Mouse (Mus musculus): ENCODE data around the gene Fyb2. TPM values are rescaled to one million over a fixed set of nuclear protein-coding genes. Genes with fewer than 3 reads are reported as not detected.

Gene Fyb2
- polyA plus RNA-seq, 1 experiment from 2014 or later = 0.29 TPM

- Histone ChIP-seq H3K27ac (replicated peaks; ENCODE audit: low read depth, low read length) (no peak overlapping the region), H3K27me3 (ENCODE audit: control insufficient read depth, insufficient read depth, low read length) (no peaks in the 10 kb centered on the region), H3K4me2 (ENCODE audit: low read depth, low read length) (no peak overlapping the region), H3K4me1 (ENCODE audit: control insufficient read depth, insufficient read depth, low read length) (no peaks in the 10 kb centered on the region), H3K4me3 (ENCODE audit: low read depth, low read length) (no peak overlapping the region), H3K9me3 (replicated peaks; ENCODE audit: control insufficient read depth, low read length) (no peaks in the 10 kb centered on the region), H3K36me3 (replicated peaks; ENCODE audit: control insufficient read depth, insufficient read depth, low read depth, low read length) (no peaks in the 10 kb centered on the region), H3K9ac (replicated peaks; ENCODE audit: low read length) (no peak overlapping the region)
- DNase-seq (ENCODE audit: low spot score) = no peak
- no peak for ATAC-seq (replicated peaks; ENCODE audit: insufficient number of reproducible peaks, low FRiP score, low TSS enrichment, low read depth)
- 86% methylated on average over 7 of the region's 7 CpGs for WGBS
Measured at GRCm38 (mm10) chr4:104891708-104892107, 21.5 kb upstream of the Fyb2 start.

GRCm38 (mm10) chr4:104893588-104893987 lies 19.7 kb upstream of the Fyb2 start:
- ATAC-seq (replicated peaks; ENCODE audit: insufficient number of reproducible peaks, low FRiP score, low TSS enrichment, low read depth) = no peak
- no peak for DNase-seq (ENCODE audit: low spot score)
- 81% methylated on average over 5 of the region's 5 CpGs for WGBS
- Histone ChIP-seq H3K9ac (replicated peaks; ENCODE audit: low read length) (no peak overlapping the region), H3K36me3 (replicated peaks; ENCODE audit: control insufficient read depth, insufficient read depth, low read depth, low read length) (no peaks in the 10 kb centered on the region), H3K9me3 (replicated peaks; ENCODE audit: control insufficient read depth, low read length) (no peaks in the 10 kb centered on the region), H3K27ac (replicated peaks; ENCODE audit: low read depth, low read length) (no peak overlapping the region), H3K4me1 (ENCODE audit: control insufficient read depth, insufficient read depth, low read length) (no peaks in the 10 kb centered on the region), H3K27me3 (ENCODE audit: control insufficient read depth, insufficient read depth, low read length) (no peaks in the 10 kb centered on the region), H3K4me3 (ENCODE audit: low read depth, low read length) (no peak overlapping the region), H3K4me2 (ENCODE audit: low read depth, low read length) (no peak overlapping the region)

GRCm38 (mm10) chr4:104894004-104894734 lies 19.1 kb upstream of the Fyb2 start:
- no peaks in the 10 kb centered on the region for H3K4me1 ChIP-seq (ENCODE audit: control insufficient read depth, insufficient read depth, low read length)
- H3K4me2 ChIP-seq (ENCODE audit: low read depth, low read length) = no peak overlapping the region
- ATAC-seq (replicated peaks; ENCODE audit: insufficient number of reproducible peaks, low FRiP score, low TSS enrichment, low read depth) = no peak
- no peak overlapping the region for H3K27ac ChIP-seq (replicated peaks; ENCODE audit: low read depth, low read length)
- no peaks in the 10 kb centered on the region for H3K36me3 ChIP-seq (replicated peaks; ENCODE audit: control insufficient read depth, insufficient read depth, low read depth, low read length)
- peak; percentile 79 for DNase-seq (ENCODE audit: low spot score)
- H3K9ac ChIP-seq (replicated peaks; ENCODE audit: low read length) = no peak overlapping the region
- 58% methylated on average over 13 of the region's 13 CpGs for WGBS
- no peaks in the 10 kb centered on the region for H3K9me3 ChIP-seq (replicated peaks; ENCODE audit: control insufficient read depth, low read length)
- H3K4me3 ChIP-seq (ENCODE audit: low read depth, low read length) = no peak overlapping the region
- H3K27me3 ChIP-seq (ENCODE audit: control insufficient read depth, insufficient read depth, low read length) = no peaks in the 10 kb centered on the region

GRCm38 (mm10) chr4:104902836-104903235 lies 10.4 kb upstream of the Fyb2 start:
- Histone ChIP-seq H3K27ac (replicated peaks; ENCODE audit: low read depth, low read length) (no peak overlapping the region), H3K36me3 (replicated peaks; ENCODE audit: control insufficient read depth, insufficient read depth, low read depth, low read length) (no peaks in the 10 kb centered on the region), H3K4me2 (ENCODE audit: low read depth, low read length) (no peak overlapping the region), H3K27me3 (ENCODE audit: control insufficient read depth, insufficient read depth, low read length) (no peaks in the 10 kb centered on the region), H3K9ac (replicated peaks; ENCODE audit: low read length) (no peak overlapping the region), H3K4me1 (ENCODE audit: control insufficient read depth, insufficient read depth, low read length) (no peaks in the 10 kb centered on the region), H3K9me3 (replicated peaks; ENCODE audit: control insufficient read depth, low read length) (no peaks in the 10 kb centered on the region), H3K4me3 (ENCODE audit: low read depth, low read length) (no peak overlapping the region)
- no peak for ATAC-seq (replicated peaks; ENCODE audit: insufficient number of reproducible peaks, low FRiP score, low TSS enrichment, low read depth)
- no peak for DNase-seq (ENCODE audit: low spot score)
- WGBS = 85% methylated on average over 2 of the region's 2 CpGs

GRCm38 (mm10) chr4:104905049-104905448 lies 8.2 kb upstream of the Fyb2 start:
- H3K9me3 ChIP-seq (replicated peaks; ENCODE audit: control insufficient read depth, low read length) = no peaks in the 10 kb centered on the region

GRCm38 (mm10) chr4:104911685-104912084 lies 1.6 kb upstream of the Fyb2 start:
- no peaks in the 10 kb centered on the region for H3K9me3 ChIP-seq (replicated peaks; ENCODE audit: control insufficient read depth, low read length)
- no peak overlapping the region for H3K4me2 ChIP-seq (ENCODE audit: low read depth, low read length)
- no peaks in the 10 kb centered on the region for H3K36me3 ChIP-seq (replicated peaks; ENCODE audit: control insufficient read depth, insufficient read depth, low read depth, low read length)
- peaks cover 10% of the 10 kb centered on the region; the same call in 1 of the 2 replicates for H3K27me3 ChIP-seq (ENCODE audit: control insufficient read depth, insufficient read depth, low read length)
- H3K4me3 ChIP-seq (ENCODE audit: low read depth, low read length) = no peak overlapping the region
- peak; percentile 80 for DNase-seq (ENCODE audit: low spot score)
- peaks cover 5% of the 10 kb centered on the region for H3K4me1 ChIP-seq (ENCODE audit: control insufficient read depth, insufficient read depth, low read length)
- H3K9ac ChIP-seq (replicated peaks; ENCODE audit: low read length) = no peak overlapping the region
- ATAC-seq (replicated peaks; ENCODE audit: insufficient number of reproducible peaks, low FRiP score, low TSS enrichment, low read depth) = peak; percentile 51; the same call in 1 of the 2 replicates
- no peak overlapping the region for H3K27ac ChIP-seq (replicated peaks; ENCODE audit: low read depth, low read length)
- 28% methylated on average over 7 of the region's 7 CpGs for WGBS

More at GRCm38 (mm10) chr4:104905049-104905448, 8.2 kb upstream of the Fyb2 start:
- Histone ChIP-seq H3K9ac (replicated peaks; ENCODE audit: low read length) (no peak overlapping the region), H3K27ac (replicated peaks; ENCODE audit: low read depth, low read length) (no peak overlapping the region), H3K4me2 (ENCODE audit: low read depth, low read length) (no peak overlapping the region), H3K4me3 (ENCODE audit: low read depth, low read length) (no peak overlapping the region), H3K4me1 (ENCODE audit: control insufficient read depth, insufficient read depth, low read length) (no peaks in the 10 kb centered on the region), H3K36me3 (replicated peaks; ENCODE audit: control insufficient read depth, insufficient read depth, low read depth, low read length) (no peaks in the 10 kb centered on the region), H3K27me3 (ENCODE audit: control insufficient read depth, insufficient read depth, low read length) (no peaks in the 10 kb centered on the region)
- DNase-seq (ENCODE audit: low spot score) (no peak), ATAC-seq (replicated peaks; ENCODE audit: insufficient number of reproducible peaks, low FRiP score, low TSS enrichment, low read depth) (no peak)
- 87% methylated on average over 6 of the region's 6 CpGs for WGBS

GRCm38 (mm10) chr4:104914711-104915247 lies 1.5 kb downstream of the Fyb2 start:
- Histone ChIP-seq H3K36me3 (replicated peaks; ENCODE audit: control insufficient read depth, insufficient read depth, low read depth, low read length) (no peaks in the 10 kb centered on the region), H3K4me1 (ENCODE audit: control insufficient read depth, insufficient read depth, low read length) (peaks cover 5% of the 10 kb centered on the region), H3K9ac (replicated peaks; ENCODE audit: low read length) (no peak overlapping the region), H3K4me3 (ENCODE audit: low read depth, low read length) (no peak overlapping the region), H3K27me3 (ENCODE audit: control insufficient read depth, insufficient read depth, low read length) (peaks cover 10% of the 10 kb centered on the region; the same call in 1 of the 2 replicates), H3K4me2 (ENCODE audit: low read depth, low read length) (no peak overlapping the region), H3K9me3 (replicated peaks; ENCODE audit: control insufficient read depth, low read length) (no peaks in the 10 kb centered on the region), H3K27ac (replicated peaks; ENCODE audit: low read depth, low read length) (no peak overlapping the region)
- WGBS = 72% methylated on average over 6 of the region's 6 CpGs
- ATAC-seq (replicated peaks; ENCODE audit: insufficient number of reproducible peaks, low FRiP score, low TSS enrichment, low read depth) (no peak), DNase-seq (ENCODE audit: low spot score) (no peak)

GRCm38 (mm10) chr4:104918017-104918416 lies 4.8 kb downstream of the Fyb2 start:
- H3K4me1 ChIP-seq (ENCODE audit: control insufficient read depth, insufficient read depth, low read length) = peaks cover 5% of the 10 kb centered on the region
- ATAC-seq (replicated peaks; ENCODE audit: insufficient number of reproducible peaks, low FRiP score, low TSS enrichment, low read depth) = no peak
- no peak overlapping the region for H3K4me3 ChIP-seq (ENCODE audit: low read depth, low read length)
- WGBS = 87% methylated on average over 6 of the region's 6 CpGs
- no peak for DNase-seq (ENCODE audit: low spot score)
- H3K27me3 ChIP-seq (ENCODE audit: control insufficient read depth, insufficient read depth, low read length) = peaks cover 10% of the 10 kb centered on the region; the same call in 1 of the 2 replicates
- no peak overlapping the region for H3K9ac ChIP-seq (replicated peaks; ENCODE audit: low read length)
- no peak overlapping the region for H3K4me2 ChIP-seq (ENCODE audit: low read depth, low read length)
- H3K36me3 ChIP-seq (replicated peaks; ENCODE audit: control insufficient read depth, insufficient read depth, low read depth, low read length) = no peaks in the 10 kb centered on the region
- no peak overlapping the region for H3K27ac ChIP-seq (replicated peaks; ENCODE audit: low read depth, low read length)
- no peaks in the 10 kb centered on the region for H3K9me3 ChIP-seq (replicated peaks; ENCODE audit: control insufficient read depth, low read length)
